23 mouse cellular contexts compared by ENCODE assay signal in genomic region chr11:50892441-50892840, GRCm38 (mm10). TPM values are rescaled to one million over a fixed set of nuclear protein-coding genes. Genes with fewer than 3 reads are reported as not detected.
DNase-seq lines count a peak whose midpoint lies in the region; ATAC-seq and TF ChIP-seq lines count a peak whose summit lies in the region.
"Had no signal": no experiment of that assay in that cellular context is flagged by ENCODE, and none has a peak within 500 bp of the region (broad histone marks: within the 10 kb centered on the region; RNA-seq: fewer than 3 reads in every experiment).

No protein-coding gene starts in this region.

- 53% methylated on average over 2 of the region's 2 CpGs for WGBS in midbrain, embryonic 11.5 days
- WGBS in midbrain, postnatal 0 days: 53% methylated on average over 2 of the region's 2 CpGs
- 58% methylated on average over 2 of the region's 2 CpGs for WGBS in limb, embryonic 11.5 days
- WGBS in intestine, postnatal 0 days: 44% methylated on average over 2 of the region's 2 CpGs

- peak; percentile 8 for DNase-seq in adrenal gland, postnatal 10 days
- no peak for DNase-seq in adrenal gland, adult 18-20 months (ENCODE audit: low spot score in 2 of 2)
- DNase-seq in midbrain, embryonic 11.5 days (ENCODE audit: low spot score, missing footprints): peak; percentile 64
- no peak for DNase-seq in midbrain, postnatal 0 days (ENCODE audit: low spot score)
- DNase-seq in limb, embryonic 11.5 days (ENCODE audit: low spot score): peak; percentile 35
- DNase-seq in left cerebral cortex, adult 9 months (ENCODE audit: low spot score in 2 of 2): no peak
- no peak for DNase-seq in MN1 (ENCODE audit: low spot score)
- DNase-seq: cerebellum, adult 9-10 months; gastrocnemius, postnatal 25 days; kidney, adult 9 months; lung, postnatal 10 days; midbrain, embryonic 14.5 days had no signal

- no peak overlapping the region for H3K27ac ChIP-seq in midbrain, embryonic 11.5 days (ENCODE audit: low read depth, low read length)
- H3K27ac ChIP-seq in midbrain, postnatal 0 days (ENCODE audit: low read depth, low read length): no peak overlapping the region
- no peak overlapping the region for H3K27ac ChIP-seq in limb, embryonic 11.5 days (replicated peaks; ENCODE audit: low read depth, low read length)
- no peak overlapping the region for H3K27ac ChIP-seq in intestine, postnatal 0 days (ENCODE audit: low read depth, low read length)
- H3K27ac ChIP-seq: embryonic facial prominence, embryonic 15.5 days; heart, embryonic 15.5 days; hindbrain, embryonic 13.5 days; left cerebral cortex, adult 2 months; neural tube, embryonic 13.5 days had no signal

- no peaks in the 10 kb centered on the region for H3K27me3 ChIP-seq in midbrain, embryonic 11.5 days (ENCODE audit: control insufficient read depth, insufficient read depth, low read length)
- H3K27me3 ChIP-seq in midbrain, postnatal 0 days (ENCODE audit: insufficient read depth, low read length): no peaks in the 10 kb centered on the region
- H3K27me3 ChIP-seq in limb, embryonic 11.5 days (ENCODE audit: control insufficient read depth, insufficient read depth, low read length): no peaks in the 10 kb centered on the region
- H3K27me3 ChIP-seq in intestine, postnatal 0 days (replicated peaks; ENCODE audit: control insufficient read depth, insufficient read depth, low read length): no peaks in the 10 kb centered on the region
- H3K27me3 ChIP-seq: embryonic facial prominence, embryonic 15.5 days; heart, embryonic 15.5 days; hindbrain, embryonic 13.5 days; neural tube, embryonic 13.5 days had no signal

- H3K9me3 ChIP-seq in midbrain, embryonic 11.5 days (ENCODE audit: control insufficient read depth, low read length): peaks cover 3% of the 10 kb centered on the region
- peaks cover 9% of the 10 kb centered on the region; the same call in 1 of the 2 replicates for H3K9me3 ChIP-seq in midbrain, postnatal 0 days (ENCODE audit: low read length)
- H3K9me3 ChIP-seq in limb, embryonic 11.5 days (ENCODE audit: control insufficient read depth, low read length): no peaks in the 10 kb centered on the region; the same call in 1 of the 2 replicates
- H3K9me3 ChIP-seq in intestine, postnatal 0 days (ENCODE audit: control insufficient read depth): no peaks in the 10 kb centered on the region

- no peak overlapping the region for H3K4me2 ChIP-seq in midbrain, embryonic 11.5 days
- no peak overlapping the region for H3K4me2 ChIP-seq in midbrain, postnatal 0 days (ENCODE audit: low read depth, low read length, poor library complexity, severe bottlenecking)
- no peak overlapping the region for H3K4me2 ChIP-seq in limb, embryonic 11.5 days (ENCODE audit: low read depth, severe bottlenecking)
- H3K4me2 ChIP-seq in intestine, postnatal 0 days (replicated peaks; ENCODE audit: low read depth): no peak overlapping the region
- H3K4me2 ChIP-seq: embryonic facial prominence, embryonic 15.5 days; heart, embryonic 15.5 days; hindbrain, embryonic 13.5 days; neural tube, embryonic 13.5 days had no signal

- ATAC-seq in midbrain, embryonic 11.5 days (ENCODE audit: low FRiP score): no peak
- ATAC-seq in midbrain, postnatal 0 days (ENCODE audit: low FRiP score): no peak
- no peak for ATAC-seq in limb, embryonic 11.5 days (ENCODE audit: insufficient number of reproducible peaks, low FRiP score, low TSS enrichment, low read depth)
- ATAC-seq in intestine, postnatal 0 days: no peak
- ATAC-seq: forebrain, embryonic 14.5 days had no signal

- no peak for TF ChIP-seq CTCF in midbrain, postnatal 0 days (IDR thresholded peaks at IDR 0.05)
- no peak for TF ChIP-seq CTCF in intestine, postnatal 0 days (IDR thresholded peaks at IDR 0.05; ENCODE audit: low read depth)

- no peaks in the 10 kb centered on the region for H3K36me3 ChIP-seq in midbrain, embryonic 11.5 days (ENCODE audit: control insufficient read depth, insufficient read depth, low read length)
- no peaks in the 10 kb centered on the region for H3K36me3 ChIP-seq in midbrain, postnatal 0 days (ENCODE audit: insufficient read depth, low read length)
- H3K36me3 ChIP-seq in limb, embryonic 11.5 days (ENCODE audit: control insufficient read depth, insufficient read depth, low read length): no peaks in the 10 kb centered on the region
- no peaks in the 10 kb centered on the region for H3K36me3 ChIP-seq in intestine, postnatal 0 days (ENCODE audit: control insufficient read depth, insufficient read depth)
- H3K36me3 ChIP-seq: embryonic facial prominence, embryonic 15.5 days; heart, embryonic 15.5 days had no signal

- H3K9ac ChIP-seq in midbrain, embryonic 11.5 days (ENCODE audit: low read length): no peak overlapping the region
- H3K9ac ChIP-seq in midbrain, postnatal 0 days (replicated peaks; ENCODE audit: low read length, poor library complexity, severe bottlenecking): no peak overlapping the region
- no peak overlapping the region for H3K9ac ChIP-seq in limb, embryonic 11.5 days (ENCODE audit: low read length)
- H3K9ac ChIP-seq in intestine, postnatal 0 days (ENCODE audit: low read depth, low read length): no peak overlapping the region
- H3K9ac ChIP-seq: embryonic facial prominence, embryonic 15.5 days; heart, embryonic 15.5 days; hindbrain, embryonic 13.5 days; neural tube, embryonic 13.5 days had no signal

- no peaks in the 10 kb centered on the region; the same call in 1 of the 2 replicates for H3K4me1 ChIP-seq in midbrain, embryonic 11.5 days (ENCODE audit: control insufficient read depth, insufficient read depth, low read length)
- H3K4me1 ChIP-seq in midbrain, postnatal 0 days (ENCODE audit: insufficient read depth, low read length): no peaks in the 10 kb centered on the region
- no peaks in the 10 kb centered on the region for H3K4me1 ChIP-seq in limb, embryonic 11.5 days (ENCODE audit: control insufficient read depth, insufficient read depth, low read length)
- H3K4me1 ChIP-seq in intestine, postnatal 0 days (replicated peaks; ENCODE audit: control insufficient read depth, insufficient read depth, low read length): no peaks in the 10 kb centered on the region

- no peak overlapping the region for H3K4me3 ChIP-seq in midbrain, embryonic 11.5 days (ENCODE audit: low read depth, low read length)
- no peak overlapping the region for H3K4me3 ChIP-seq in midbrain, postnatal 0 days (ENCODE audit: low read depth, low read length)
- H3K4me3 ChIP-seq in limb, embryonic 11.5 days (ENCODE audit: low read depth, low read length): no peak overlapping the region
- no peak overlapping the region for H3K4me3 ChIP-seq in intestine, postnatal 0 days (ENCODE audit: low read depth, low read length)
- H3K4me3 ChIP-seq: embryonic facial prominence, embryonic 15.5 days; heart, embryonic 15.5 days; hindbrain, embryonic 13.5 days; left cerebral cortex, adult 2 months; neural tube, embryonic 13.5 days had no signal

RNA-seq across cellular contexts. Expression of gene Zfp454, which starts 5.0 kb away (rescaled TPM):
- 1 to 10 TPM; 2.2 to 4.8 TPM for total RNA-seq in adrenal gland, postnatal 10 days (2021)
- total RNA-seq in adrenal gland, adult 18-20 months (2021): 1 to 10 TPM; 1.5 to 2.3 TPM
- 18.7 and 20.6 TPM in 2 replicates for polyA plus RNA-seq in midbrain, embryonic 11.5 days (2014; fragmentation: Nextera tagmentation; extraction: Ambion mirVana)
- total RNA-seq in midbrain, postnatal 0 days (2014; rRNA removed): 7.2 and 8.0 TPM in 2 replicates
- 7.5 and 8.0 TPM in 2 replicates for polyA plus RNA-seq in midbrain, postnatal 0 days (2015; fragmentation: Nextera tagmentation; extraction: Ambion mirVana)
- polyA plus RNA-seq in limb, embryonic 11.5 days (2014; fragmentation: Nextera tagmentation; extraction: Ambion mirVana): 15.5 and 17.8 TPM in 2 replicates
- 1.1 and 1.2 TPM in 2 replicates for polyA plus RNA-seq in intestine, postnatal 0 days (2015; fragmentation: Nextera tagmentation; extraction: Ambion mirVana)
- polyA plus RNA-seq: C2C12 had no signal

RNA-seq across cellular contexts. Expression of gene Zfp2, which starts 23.5 kb away (rescaled TPM):
- total RNA-seq in adrenal gland, postnatal 10 days (2021): 1 to 10 TPM; 4.9 to 7.0 TPM
- total RNA-seq in adrenal gland, adult 18-20 months (2021): 1 to 10 TPM; 6.9 to 8.2 TPM
- 35.5 and 39.0 TPM in 2 replicates for polyA plus RNA-seq in midbrain, embryonic 11.5 days (2014; fragmentation: Nextera tagmentation; extraction: Ambion mirVana)
- 27.9 and 29.1 TPM in 2 replicates for total RNA-seq in midbrain, postnatal 0 days (2014; rRNA removed)
- polyA plus RNA-seq in midbrain, postnatal 0 days (2015; fragmentation: Nextera tagmentation; extraction: Ambion mirVana): 33.9 and 35.5 TPM in 2 replicates
- 16.6 and 21.3 TPM in 2 replicates for polyA plus RNA-seq in limb, embryonic 11.5 days (2014; fragmentation: Nextera tagmentation; extraction: Ambion mirVana)
- polyA plus RNA-seq in intestine, postnatal 0 days (2015; fragmentation: Nextera tagmentation; extraction: Ambion mirVana): 2.1 and 2.7 TPM in 2 replicates

RNA-seq across cellular contexts. Expression of gene Zfp354b, which starts 39.0 kb away (rescaled TPM):
- 1 to 10 TPM; 1.4 to 2.6 TPM for total RNA-seq in adrenal gland, postnatal 10 days (2021)
- 1 to 10 TPM; 2.2 to 2.9 TPM for total RNA-seq in adrenal gland, adult 18-20 months (2021)
- 1.5 and 1.7 TPM in 2 replicates for polyA plus RNA-seq in midbrain, embryonic 11.5 days (2014; fragmentation: Nextera tagmentation; extraction: Ambion mirVana)
- total RNA-seq in midbrain, postnatal 0 days (2014; rRNA removed): 2.0 and 2.8 TPM in 2 replicates
- polyA plus RNA-seq in midbrain, postnatal 0 days (2015; fragmentation: Nextera tagmentation; extraction: Ambion mirVana): 2.7 and 3.8 TPM in 2 replicates
- polyA plus RNA-seq in limb, embryonic 11.5 days (2014; fragmentation: Nextera tagmentation; extraction: Ambion mirVana): 1.2 and 1.3 TPM in 2 replicates
- 0.54 and 0.63 TPM in 2 replicates for polyA plus RNA-seq in intestine, postnatal 0 days (2015; fragmentation: Nextera tagmentation; extraction: Ambion mirVana)

RNA-seq across cellular contexts. Expression of gene Grm6, which starts 42.0 kb away (rescaled TPM):
- total RNA-seq in adrenal gland, postnatal 10 days (2021): under 1 TPM; 0.21 to 0.24 TPM
- not detected for total RNA-seq in adrenal gland, adult 18-20 months (2021)
- not detected in 2 replicates for polyA plus RNA-seq in midbrain, embryonic 11.5 days (2014; fragmentation: Nextera tagmentation; extraction: Ambion mirVana)
- total RNA-seq in midbrain, postnatal 0 days (2014; rRNA removed): not detected in 2 replicates
- not detected in 2 replicates for polyA plus RNA-seq in midbrain, postnatal 0 days (2015; fragmentation: Nextera tagmentation; extraction: Ambion mirVana)
- polyA plus RNA-seq in limb, embryonic 11.5 days (2014; fragmentation: Nextera tagmentation; extraction: Ambion mirVana): 0.11 and 0.16 TPM in 2 replicates
- polyA plus RNA-seq in intestine, postnatal 0 days (2015; fragmentation: Nextera tagmentation; extraction: Ambion mirVana): not detected in 2 replicates
- total RNA-seq: gastrocnemius, postnatal 25 days; layer of hippocampus, adult 18-20 months; left cerebral cortex, adult 2 months; liver, adult 2 months had no signal
- polyA plus RNA-seq: C2C12; forebrain, embryonic 14.5 days; hindbrain, embryonic 13.5 days; liver, adult 2 months; midbrain, embryonic 14.5 days; neural tube, embryonic 13.5 days; urinary bladder, adult 2 months had no signal

RNA-seq across cellular contexts. Expression of gene Zfp879, which starts 51.1 kb away (rescaled TPM):
- 1 to 10 TPM in 1 of 2 experiments, under 1 TPM in 1; 0.57 to 1.5 TPM for total RNA-seq in adrenal gland, postnatal 10 days (2021)
- under 1 TPM; 0.53 to 0.99 TPM for total RNA-seq in adrenal gland, adult 18-20 months (2021)
- polyA plus RNA-seq in midbrain, embryonic 11.5 days (2014; fragmentation: Nextera tagmentation; extraction: Ambion mirVana): 1.3 and 1.5 TPM in 2 replicates
- total RNA-seq in midbrain, postnatal 0 days (2014; rRNA removed): 2.7 and 4.1 TPM in 2 replicates
- polyA plus RNA-seq in midbrain, postnatal 0 days (2015; fragmentation: Nextera tagmentation; extraction: Ambion mirVana): 1.2 and 1.4 TPM in 2 replicates
- polyA plus RNA-seq in limb, embryonic 11.5 days (2014; fragmentation: Nextera tagmentation; extraction: Ambion mirVana): 1.2 and 1.5 TPM in 2 replicates
- polyA plus RNA-seq in intestine, postnatal 0 days (2015; fragmentation: Nextera tagmentation; extraction: Ambion mirVana): 0.08 and 0.18 TPM in 2 replicates

Comparison
In these comparisons a context has a peak if more than half of its experiments do, and no peak if none do; other contexts are left out.
1. DNase-seq: peak in adrenal gland, postnatal 10 days (single experiment), midbrain, embryonic 11.5 days (single experiment) and limb, embryonic 11.5 days (single experiment); none in adrenal gland, adult 18-20 months (0 of 2), midbrain, postnatal 0 days (single experiment), left cerebral cortex, adult 9 months (0 of 2) and MN1 (single experiment).